Mouse (Mus musculus) liver, embryonic 11.5 days (tissue): ENCODE measurements around the gene Smyd3. TPM values are rescaled to one million over a fixed set of nuclear protein-coding genes. Genes with fewer than 3 reads are reported as not detected.

Source experiments
- ATAC-seq: fragments of 200-750 bp; cut with Nextera tagmentation; replicated peaks from 2 replicates; pipeline ENCODE4 v1.8.0; 2017; ENCODE audit warnings: moderate number of reproducible peaks, mild to moderate bottlenecking, moderate TSS enrichment, moderate library complexity; ENCODE audit not compliant: low FRiP score
- DNase-seq: peaks from one replicate; pipeline ENCODE4 v3.0.0-alpha.2; 2017; ENCODE audit warnings: low spot score
- H3K27ac ChIP-seq: fragments of 300-500 bp; sonication (generic); 2 replicates; pipeline ENCODE4 v1.5.1; 2014; ENCODE audit warnings: mild to moderate bottlenecking, low read depth, low read length, control low read depth
- H3K27me3 ChIP-seq: fragments of 300-500 bp; sonication (generic); replicated peaks from 2 replicates; pipeline ENCODE4 v1.6.1; 2014; ENCODE audit warnings: low read length, mixed read lengths; ENCODE audit not compliant: control insufficient read depth, insufficient read depth
- H3K36me3 ChIP-seq: fragments of 300-500 bp; sonication (generic); 2 replicates; pipeline ENCODE4 v1.6.1; 2014; ENCODE audit warnings: mild to moderate bottlenecking, low read length, moderate library complexity, mixed read lengths; ENCODE audit not compliant: control insufficient read depth, insufficient read depth
- H3K4me1 ChIP-seq: fragments of 300-500 bp; sonication (generic); replicated peaks from 2 replicates; pipeline ENCODE4 v1.6.1; 2014; ENCODE audit warnings: low read length, mixed read lengths; ENCODE audit not compliant: control insufficient read depth, insufficient read depth
- H3K4me2 ChIP-seq: fragments of 300-500 bp; sonication (generic); 2 replicates; pipeline ENCODE4 v1.6.1; 2014; ENCODE audit warnings: mild to moderate bottlenecking, control low read depth, moderate library complexity
- H3K4me3 ChIP-seq: fragments of 300-500 bp; sonication (generic); 2 replicates; pipeline ENCODE4 v1.5.1; 2014; ENCODE audit warnings: low read depth, low read length, control low read depth
- H3K9ac ChIP-seq: fragments of 300-500 bp; sonication (generic); 2 replicates; pipeline ENCODE4 v1.6.1; 2014; ENCODE audit warnings: low read depth, low read length, control low read depth
- H3K9me3 ChIP-seq: fragments of 300-500 bp; sonication (generic); 2 replicates; pipeline ENCODE4 v1.6.1; 2016; ENCODE audit warnings: low read length, inconsistent platforms, mixed read lengths; ENCODE audit not compliant: control insufficient read depth
- WGBS: fragments of 180-500 bp; shearing (Covaris S2); extraction: QIAGEN DNeasy Blood & Tissue Kit; methylation state at CpG from one replicate; pipeline ENCODE4 v1.1.7; 2014; 5-methylcytosine and 5-hydroxymethylcytosine counted together
- polyA plus RNA-seq: library from polyadenylated mRNA; unstranded; fragments of >200 nt; fragmentation: Nextera tagmentation; extraction: Ambion mirVana; gene quantifications from 2 replicates; pipeline ENCODE4 v1.2.1, GENCODE M21; 2014

Smyd3 gene
- polyA plus RNA-seq, 1 experiment from 2014 or later = 17.3 TPM

DNA sequence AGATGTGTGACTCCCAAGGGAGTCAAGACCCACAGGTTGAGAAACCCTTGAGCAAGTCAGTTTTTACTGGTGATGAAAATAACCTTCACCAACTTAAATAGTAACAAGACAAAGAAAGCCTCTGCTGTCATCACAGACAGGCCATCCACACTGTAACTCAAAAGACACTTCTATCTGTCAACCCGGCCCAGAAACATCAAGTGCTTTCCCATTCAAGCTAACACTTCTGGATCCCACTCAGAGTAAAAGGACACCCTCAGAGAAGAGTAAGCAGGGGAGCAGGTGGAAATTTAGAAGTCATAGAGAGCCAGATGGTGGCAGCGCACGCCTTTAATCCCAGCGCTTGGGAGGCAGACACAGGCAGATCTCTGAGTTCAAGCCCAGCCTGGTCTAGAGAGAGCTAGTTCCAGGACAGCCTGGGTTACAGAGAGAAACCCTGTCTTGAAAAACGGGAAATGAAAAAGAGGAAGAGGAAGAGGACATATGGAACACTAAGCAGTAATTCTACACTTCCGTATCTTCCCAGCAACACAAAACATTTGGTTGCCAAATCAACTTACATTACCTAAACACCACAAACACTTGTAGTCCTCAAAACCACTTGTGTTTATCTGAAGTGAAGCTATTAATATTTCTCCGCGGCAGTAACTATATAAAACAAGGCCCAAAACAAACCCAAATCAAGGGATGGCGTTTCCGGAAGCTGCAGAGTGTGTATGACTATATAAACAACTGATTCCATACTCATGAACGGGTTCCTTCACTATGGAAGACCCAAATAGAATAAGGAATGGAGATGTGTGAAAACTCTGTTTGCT lies 83.2 kb downstream of the Smyd3 start:
- Histone ChIP-seq H3K36me3 (no peaks in the 10 kb centered on the region), H3K9me3 (no peaks in the 10 kb centered on the region), H3K9ac (no peak overlapping the region), H3K27ac (no peak overlapping the region), H3K27me3 (no peaks in the 10 kb centered on the region), H3K4me2 (no peak overlapping the region), H3K4me1 (no peaks in the 10 kb centered on the region), H3K4me3 (no peak overlapping the region)
- 80% methylated on average over 11 of the region's 11 CpGs for WGBS
- ATAC-seq (no peak), DNase-seq (no peak)

DNA sequence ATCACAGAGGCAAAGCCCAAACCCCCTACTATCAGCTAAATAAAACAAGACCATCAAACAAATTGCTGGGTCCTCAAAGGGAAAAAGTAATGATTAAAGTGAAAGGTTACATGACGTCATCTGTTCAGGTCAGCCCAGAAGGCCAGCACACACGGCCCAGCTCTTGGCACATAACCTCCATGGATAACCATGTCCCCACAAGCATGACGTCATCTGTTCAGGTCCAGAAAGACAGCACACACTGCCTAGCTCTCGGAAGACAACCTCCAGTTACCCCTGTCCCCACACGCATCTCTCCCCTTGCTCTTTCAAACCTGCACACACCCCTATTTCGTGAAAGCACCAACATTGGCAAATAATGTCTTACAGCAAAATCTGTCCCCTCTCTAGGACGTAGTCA lies 84.0 kb downstream of the Smyd3 start:
- Histone ChIP-seq H3K4me3 (no peak overlapping the region), H3K9me3 (no peaks in the 10 kb centered on the region), H3K4me1 (no peaks in the 10 kb centered on the region), H3K27me3 (no peaks in the 10 kb centered on the region), H3K27ac (no peak overlapping the region), H3K4me2 (no peak overlapping the region), H3K9ac (no peak overlapping the region), H3K36me3 (no peaks in the 10 kb centered on the region)
- ATAC-seq = peak; percentile 29; the same call in 1 of the 2 replicates
- WGBS = 84% methylated on average over 7 of the region's 7 CpGs
- no peak for DNase-seq

GRCm38 (mm10) chr1:179433355-179433754 lies 84.5 kb downstream of the Smyd3 start:
- H3K9me3 ChIP-seq = no peaks in the 10 kb centered on the region
- no peak for ATAC-seq
- no peaks in the 10 kb centered on the region for H3K4me1 ChIP-seq
- no peaks in the 10 kb centered on the region for H3K27me3 ChIP-seq
- no peak overlapping the region for H3K27ac ChIP-seq
- 83% methylated on average over 8 of the region's 8 CpGs for WGBS
- H3K36me3 ChIP-seq = no peaks in the 10 kb centered on the region
- no peak overlapping the region for H3K4me3 ChIP-seq
- no peak overlapping the region for H3K4me2 ChIP-seq
- no peak overlapping the region for H3K9ac ChIP-seq
- DNase-seq = no peak

DNA sequence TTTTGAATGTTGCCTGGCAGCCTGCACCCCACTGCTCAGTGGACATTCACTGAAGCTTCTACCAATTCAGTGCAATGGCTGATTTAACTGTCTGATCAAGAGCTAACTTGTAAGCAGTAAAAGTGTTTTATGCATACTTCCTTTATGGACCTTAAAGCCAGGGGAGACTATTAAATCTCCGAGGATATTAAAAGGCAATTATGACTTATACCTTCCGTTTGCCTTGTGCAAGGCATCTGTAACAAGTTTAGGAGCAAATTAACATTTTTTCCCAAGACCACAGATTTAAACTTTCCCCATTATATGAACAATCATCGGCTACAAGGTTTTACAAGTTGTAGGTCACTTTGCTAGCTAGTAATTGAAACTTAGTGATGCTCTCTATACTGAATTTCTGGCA lies 87.8 kb downstream of the Smyd3 start:
- Histone ChIP-seq H3K9ac (no peak overlapping the region), H3K27me3 (no peaks in the 10 kb centered on the region), H3K4me1 (no peaks in the 10 kb centered on the region), H3K4me3 (no peak overlapping the region), H3K27ac (no peak overlapping the region), H3K36me3 (no peaks in the 10 kb centered on the region), H3K9me3 (no peaks in the 10 kb centered on the region), H3K4me2 (no peak overlapping the region)
- ATAC-seq (no peak), DNase-seq (no peak)
- WGBS = 79% methylated on average over 3 of the region's 3 CpGs

GRCm38 (mm10) chr1:179424879-179425472 lies 92.9 kb downstream of the Smyd3 start:
- 89% methylated on average over 12 of the region's 12 CpGs for WGBS
- Histone ChIP-seq H3K27me3 (no peaks in the 10 kb centered on the region), H3K36me3 (no peaks in the 10 kb centered on the region), H3K4me3 (no peak overlapping the region), H3K9ac (no peak overlapping the region), H3K9me3 (no peaks in the 10 kb centered on the region), H3K27ac (no peak overlapping the region), H3K4me1 (no peaks in the 10 kb centered on the region), H3K4me2 (no peak overlapping the region)
- DNase-seq (no peak), ATAC-seq (no peak)

GRCm38 (mm10) chr1:179419091-179419490 lies 98.8 kb downstream of the Smyd3 start:
- H3K4me1 ChIP-seq = no peaks in the 10 kb centered on the region
- DNase-seq = no peak
- H3K9ac ChIP-seq = no peak overlapping the region
- no peak overlapping the region for H3K4me3 ChIP-seq
- no peak for ATAC-seq
- 73% methylated on average over 4 of the region's 4 CpGs for WGBS
- H3K27me3 ChIP-seq = no peaks in the 10 kb centered on the region
- H3K4me2 ChIP-seq = no peak overlapping the region
- no peaks in the 10 kb centered on the region for H3K36me3 ChIP-seq
- no peak overlapping the region for H3K27ac ChIP-seq
- no peaks in the 10 kb centered on the region for H3K9me3 ChIP-seq

DNA sequence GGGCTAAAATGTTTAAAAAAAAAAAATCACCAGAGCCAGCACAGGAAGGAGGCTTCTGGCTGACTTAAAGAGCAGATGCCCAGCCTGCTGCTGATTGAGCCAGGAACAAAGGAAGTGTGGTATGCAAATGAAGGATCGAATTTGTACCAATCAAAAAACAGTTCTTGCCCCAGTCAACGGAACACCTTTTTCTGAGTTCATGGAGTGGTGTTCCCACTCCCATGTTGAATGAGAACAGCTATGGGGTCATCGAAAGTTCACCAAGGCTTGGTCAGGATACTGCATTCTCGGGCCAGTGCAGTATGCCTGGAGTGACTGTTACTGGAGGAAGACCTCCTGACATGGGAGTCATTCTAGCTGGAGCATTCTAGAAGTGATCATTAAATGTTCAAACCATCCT lies 109.8 kb downstream of the Smyd3 start:
- Histone ChIP-seq H3K4me3 (no peak overlapping the region), H3K27me3 (no peaks in the 10 kb centered on the region), H3K4me2 (no peak overlapping the region), H3K9me3 (no peaks in the 10 kb centered on the region), H3K4me1 (no peaks in the 10 kb centered on the region), H3K36me3 (no peaks in the 10 kb centered on the region), H3K27ac (no peak overlapping the region), H3K9ac (no peak overlapping the region)
- 91% methylated on average over 4 of the region's 4 CpGs for WGBS
- DNase-seq (no peak), ATAC-seq (no peak)

- H3K4me3 ChIP-seq = no peak overlapping the region
- no peak overlapping the region for H3K9ac ChIP-seq
- H3K4me1 ChIP-seq = no peaks in the 10 kb centered on the region
- ATAC-seq (no peak), DNase-seq (no peak)
- WGBS = 80% methylated on average over 5 of the region's 5 CpGs
- no peak overlapping the region for H3K27ac ChIP-seq
- no peak overlapping the region for H3K4me2 ChIP-seq
- H3K27me3 ChIP-seq = no peaks in the 10 kb centered on the region
- H3K36me3 ChIP-seq = no peaks in the 10 kb centered on the region
- no peaks in the 10 kb centered on the region for H3K9me3 ChIP-seq
Measured at GRCm38 (mm10) chr1:179400835-179401234, 117.0 kb downstream of the Smyd3 start.

- no peak for DNase-seq
- H3K4me2 ChIP-seq = no peak overlapping the region
- H3K36me3 ChIP-seq = no peaks in the 10 kb centered on the region
- H3K9me3 ChIP-seq = no peaks in the 10 kb centered on the region
- H3K4me3 ChIP-seq = no peak overlapping the region
- ATAC-seq = no peak
- H3K4me1 ChIP-seq = no peaks in the 10 kb centered on the region
- WGBS = 93% methylated on average over 4 of the region's 4 CpGs
- no peak overlapping the region for H3K9ac ChIP-seq
- no peak overlapping the region for H3K27ac ChIP-seq
- H3K27me3 ChIP-seq = no peaks in the 10 kb centered on the region
Measured at GRCm38 (mm10) chr1:179398639-179399038, 119.2 kb downstream of the Smyd3 start.
